Mouse (Mus musculus): ENCODE results near the gene Mmgt2.

The Mmgt2 gene

GRCm38 (mm10) chr11:62648591-62649391 is at the start of gene Mmgt2:
Gene Mmgt2, plus strand, starts transcription at chr11:62648664.
- peak; percentile 95 for DNase-seq (ENCODE audit: low read depth, low spot score)

GRCm38 (mm10) chr11:62601732-62602618 is 46.5 kb upstream of the Mmgt2 start:
- no peak for DNase-seq (ENCODE audit: low read depth, low spot score)

GRCm38 (mm10) chr11:62602619-62603311 is 45.7 kb upstream of the Mmgt2 start:
- peak; percentile 99 for DNase-seq (ENCODE audit: low read depth, low spot score)

- DNase-seq (ENCODE audit: low read depth, low spot score) = no peak
Measured at GRCm38 (mm10) chr11:62603312-62604056, 45.0 kb upstream of the Mmgt2 start.

GRCm38 (mm10) chr11:62604123-62604706 is 44.2 kb upstream of the Mmgt2 start:
- no peak for DNase-seq (ENCODE audit: low read depth, low spot score)

GRCm38 (mm10) chr11:62604886-62605618 is 43.4 kb upstream of the Mmgt2 start:
- no peak for DNase-seq (ENCODE audit: low read depth, low spot score)

GRCm38 (mm10) chr11:62605619-62606298 is 42.7 kb upstream of the Mmgt2 start:
- DNase-seq (ENCODE audit: low read depth, low spot score) = no peak

- DNase-seq (ENCODE audit: low read depth, low spot score) = no peak
Measured at GRCm38 (mm10) chr11:62606299-62607169, 41.9 kb upstream of the Mmgt2 start.

- no peak for DNase-seq (ENCODE audit: low read depth, low spot score)
Measured at GRCm38 (mm10) chr11:62607170-62607951, 41.1 kb upstream of the Mmgt2 start.

GRCm38 (mm10) chr11:62607952-62608201 is 40.6 kb upstream of the Mmgt2 start:
- DNase-seq (ENCODE audit: low read depth, low spot score) = no peak

GRCm38 (mm10) chr11:62608826-62609675 is 39.4 kb upstream of the Mmgt2 start:
- no peak for DNase-seq (ENCODE audit: low read depth, low spot score)

GRCm38 (mm10) chr11:62610304-62610703 is 38.2 kb upstream of the Mmgt2 start:
- no peak for DNase-seq (ENCODE audit: low read depth, low spot score)

GRCm38 (mm10) chr11:62612604-62613003 is 35.9 kb upstream of the Mmgt2 start:
- DNase-seq (ENCODE audit: low read depth, low spot score) = no peak

- peak; percentile 99 for DNase-seq (ENCODE audit: low read depth, low spot score)
Measured at GRCm38 (mm10) chr11:62613657-62614365, 34.7 kb upstream of the Mmgt2 start.

- no peak for DNase-seq (ENCODE audit: low read depth, low spot score)
Measured at GRCm38 (mm10) chr11:62614876-62615410, 33.5 kb upstream of the Mmgt2 start.

GRCm38 (mm10) chr11:62615456-62615855 is 33.0 kb upstream of the Mmgt2 start:
- DNase-seq (ENCODE audit: low read depth, low spot score) = no peak
